Mouse (Mus musculus): ENCODE data around the gene Acbd6.

Acbd6 gene

DNA sequence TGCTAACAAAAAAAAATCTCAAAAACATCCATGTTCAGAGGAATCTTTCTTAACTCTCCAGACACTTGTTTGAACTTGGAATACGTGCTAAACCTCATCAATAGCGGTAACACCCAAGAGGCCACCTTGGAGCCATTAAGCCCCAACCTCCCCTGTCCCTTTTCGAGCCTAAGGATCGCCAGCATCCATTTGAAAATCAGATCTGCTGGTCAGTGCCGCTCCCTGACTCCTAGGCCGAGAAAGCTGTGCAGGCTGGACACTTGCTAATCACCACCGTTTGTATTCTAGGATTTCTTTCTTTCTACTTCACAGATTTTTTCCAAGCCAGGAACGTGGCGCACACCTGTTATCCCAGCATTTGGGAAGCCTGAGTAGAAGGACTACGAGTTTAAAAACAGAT, 169.9 kb downstream of the Acbd6 start:
- no peak for DNase-seq

DNA sequence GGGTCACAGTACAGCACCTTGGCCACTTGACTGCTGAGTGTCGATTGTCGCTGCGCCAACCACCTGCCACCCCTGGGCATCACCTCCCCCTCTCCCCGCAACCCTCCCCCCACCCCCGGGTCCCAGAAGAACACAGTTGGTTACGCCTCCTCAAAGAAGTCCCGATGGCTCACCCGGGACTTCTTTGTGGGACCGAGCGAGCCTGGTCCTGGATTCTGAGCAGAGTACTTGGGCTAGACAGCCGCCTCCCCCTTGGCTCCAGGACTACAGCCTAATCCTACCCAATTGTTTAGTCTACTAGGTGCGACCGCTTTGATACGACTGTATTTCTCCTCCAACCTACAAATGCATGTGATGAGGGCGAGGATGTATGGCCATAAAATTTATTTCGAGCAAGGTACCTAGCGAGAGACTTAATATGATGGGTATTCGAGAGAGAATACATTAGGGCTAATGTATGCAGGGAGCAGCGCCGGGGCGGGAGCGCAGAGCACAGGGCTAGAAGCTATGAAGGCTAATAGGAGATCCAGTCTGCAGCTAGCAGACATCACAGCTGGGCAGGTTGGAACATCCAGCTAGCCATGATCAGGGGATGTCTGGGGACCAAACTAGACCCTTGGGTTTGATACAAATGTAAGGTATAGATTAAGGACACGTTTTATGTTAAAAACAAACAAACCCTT, 171.3 kb downstream of the Acbd6 start:
- DNase-seq, result no peak

- DNase-seq, result no peak
These were observed 173.2 kb downstream of the Acbd6 start for GRCm38 (mm10) chr1:155731156-155731555.

GRCm38 (mm10) chr1:155736096-155736825, 178.3 kb downstream of the Acbd6 start:
- no peak for DNase-seq

DNA sequence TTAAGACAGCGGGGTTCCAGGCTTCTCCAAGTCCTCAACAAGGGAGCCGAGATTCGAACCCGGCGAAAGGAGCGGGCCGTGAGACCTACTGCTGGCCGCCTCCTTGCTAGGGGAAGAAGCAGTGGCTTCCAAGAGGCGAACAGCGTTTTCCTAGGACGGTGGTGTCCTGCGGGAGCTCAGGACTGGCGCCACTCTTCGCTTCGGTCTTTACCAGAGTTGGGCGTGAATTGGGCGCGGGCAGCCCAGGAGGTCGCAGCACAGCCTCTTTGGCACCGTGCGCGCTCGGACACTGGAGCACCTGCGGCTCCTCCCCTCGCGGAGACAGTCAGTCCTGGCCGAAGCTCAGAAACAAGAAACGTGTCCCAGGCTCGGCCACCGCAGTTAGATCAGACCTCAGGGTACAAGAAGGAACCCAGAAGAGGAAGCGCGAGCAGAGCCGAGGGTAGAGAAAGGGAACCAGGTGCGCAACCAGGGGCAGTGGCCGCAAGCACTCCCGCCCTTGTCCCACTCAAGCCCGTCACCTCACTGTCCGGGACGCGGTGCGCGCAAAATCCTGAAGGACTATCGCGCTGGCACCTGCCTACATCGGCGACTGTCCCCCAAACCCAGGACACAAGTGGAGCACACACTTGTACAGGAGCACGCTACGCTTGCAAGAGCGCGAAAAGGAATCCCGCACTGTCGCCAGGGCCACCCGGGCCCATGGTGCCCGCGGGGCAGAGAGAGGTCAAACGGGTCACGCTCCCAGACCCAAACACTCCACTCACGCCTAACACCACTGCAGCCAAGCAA, 179.3 kb downstream of the Acbd6 start:
- DNase-seq, result no peak

- DNase-seq, result no peak
These were observed 180.0 kb downstream of the Acbd6 start for GRCm38 (mm10) chr1:155737809-155738383.

All from right cerebral cortex, postnatal 25 days (tissue).